Mouse (Mus musculus): ENCODE measurements at regions not wholly inside any gene's neighbourhood (a gene's known extent, or its start where the extent isn't known, plus 50 kb on each side); places are given as distances from the start of the nearest gene placed in this dataset.

DNA sequence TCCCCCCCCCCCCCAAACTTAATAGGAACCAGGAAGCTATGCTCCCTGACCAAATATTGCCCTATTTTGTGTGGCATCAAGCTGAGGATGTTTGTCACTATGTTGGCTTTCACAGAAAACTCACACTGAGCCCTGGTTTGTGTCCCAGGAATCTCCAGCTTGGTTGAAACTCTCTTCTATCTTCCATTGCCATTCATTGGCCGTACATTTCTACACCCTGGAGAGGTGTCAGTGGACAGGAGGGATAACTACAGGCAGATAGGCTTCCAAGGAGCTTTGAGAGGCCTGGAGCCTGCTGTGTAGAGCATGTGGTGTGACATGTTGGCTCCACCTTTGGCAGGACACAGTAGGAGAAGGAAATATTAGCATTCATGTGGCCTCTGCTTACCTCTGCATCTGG is 478.9 kb downstream of the Glrx3 start:
- Histone ChIP-seq H3K36me3 (ENCODE audit: control insufficient read depth) (no peaks in the 10 kb centered on the region), H3K4me3 (replicated peaks) (no peak overlapping the region), H3K27me3 (ENCODE audit: control insufficient read depth) (no peaks in the 10 kb centered on the region), H3K9me3 (ENCODE audit: control insufficient read depth, low read length) (peaks cover 17% of the 10 kb centered on the region), H3K4me1 (ENCODE audit: control insufficient read depth) (no peaks in the 10 kb centered on the region)
- no peak for TF ChIP-seq TAL1 (IDR thresholded peaks at IDR 0.05; ENCODE audit: low read length)
- no peak for TF ChIP-seq GATA1 (IDR thresholded peaks at IDR 0.05; ENCODE audit: low read length)

DNA sequence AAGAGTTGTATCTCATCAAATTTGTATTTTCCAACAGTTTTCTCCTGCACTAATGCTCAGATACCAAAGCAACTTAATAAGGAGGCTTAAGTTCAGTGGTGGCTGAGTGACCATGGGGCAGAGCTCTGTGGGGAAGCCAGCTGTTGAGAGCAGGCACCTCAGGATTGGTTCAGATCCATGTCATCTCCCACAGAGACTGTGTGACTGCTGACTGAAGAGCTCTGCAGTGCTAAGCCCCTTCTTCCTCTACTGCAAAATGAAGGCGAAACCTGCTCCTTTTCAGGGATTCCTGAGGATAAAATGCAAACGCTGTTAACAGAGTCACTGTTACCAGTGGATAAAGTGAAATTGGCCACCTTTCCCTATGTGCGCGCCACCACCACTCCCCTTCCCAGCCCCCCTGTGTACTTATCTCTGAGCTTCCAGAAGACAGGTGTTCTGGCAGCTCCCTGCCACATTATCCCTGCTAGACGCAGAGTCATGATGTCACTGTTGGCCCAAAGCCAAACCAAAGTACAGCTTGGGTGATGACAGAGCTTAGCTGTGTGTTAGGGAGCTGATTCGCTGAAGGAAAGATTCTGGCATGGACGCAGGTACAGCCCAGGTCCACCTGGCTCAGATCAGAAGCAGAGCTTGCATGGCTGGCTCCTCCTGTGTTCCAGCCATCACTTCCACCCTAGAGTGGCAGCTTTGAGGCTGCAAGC is 472.9 kb downstream of the Tcerg1l start:
- no peak for TF ChIP-seq GATA1 (IDR thresholded peaks at IDR 0.05; ENCODE audit: low read length)
- no peak for TF ChIP-seq TAL1 (IDR thresholded peaks at IDR 0.05; ENCODE audit: low read length)
- Histone ChIP-seq H3K36me3 (ENCODE audit: control insufficient read depth) (no peaks in the 10 kb centered on the region), H3K4me1 (ENCODE audit: control insufficient read depth) (no peaks in the 10 kb centered on the region), H3K9me3 (ENCODE audit: control insufficient read depth, low read length) (peaks cover 21% of the 10 kb centered on the region), H3K4me3 (replicated peaks) (no peak overlapping the region), H3K27me3 (ENCODE audit: control insufficient read depth) (no peaks in the 10 kb centered on the region)

DNA sequence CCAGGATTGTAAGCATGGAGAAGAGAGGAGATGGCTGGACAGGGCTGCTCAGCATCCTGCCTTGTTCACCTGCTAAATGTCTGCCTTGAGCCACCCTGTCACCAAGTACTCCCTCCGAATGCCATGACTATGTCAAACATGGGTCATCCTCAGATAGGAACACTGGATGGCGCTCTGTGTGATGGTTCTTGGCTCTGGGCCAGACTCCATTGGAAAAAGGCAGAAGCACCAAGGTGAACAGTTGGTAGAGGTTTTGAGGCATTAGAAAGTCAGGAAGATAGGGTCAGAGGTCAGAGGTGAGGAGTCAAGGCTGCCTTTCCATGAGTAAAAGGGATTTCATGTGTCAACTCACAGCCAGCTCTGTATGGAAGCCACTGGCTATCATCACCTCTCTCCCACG is 471.9 kb downstream of the Tcerg1l start:
- no peaks in the 10 kb centered on the region for H3K27me3 ChIP-seq (ENCODE audit: control insufficient read depth)
- H3K36me3 ChIP-seq (ENCODE audit: control insufficient read depth) = no peaks in the 10 kb centered on the region
- H3K4me3 ChIP-seq (replicated peaks) = no peak overlapping the region
- no peaks in the 10 kb centered on the region for H3K4me1 ChIP-seq (ENCODE audit: control insufficient read depth)
- TF ChIP-seq GATA1 (IDR thresholded peaks at IDR 0.05; ENCODE audit: low read length) (no peak), TAL1 (IDR thresholded peaks at IDR 0.05; ENCODE audit: low read length) (no peak)
- H3K9me3 ChIP-seq (ENCODE audit: control insufficient read depth, low read length) = peaks cover 20% of the 10 kb centered on the region

DNA sequence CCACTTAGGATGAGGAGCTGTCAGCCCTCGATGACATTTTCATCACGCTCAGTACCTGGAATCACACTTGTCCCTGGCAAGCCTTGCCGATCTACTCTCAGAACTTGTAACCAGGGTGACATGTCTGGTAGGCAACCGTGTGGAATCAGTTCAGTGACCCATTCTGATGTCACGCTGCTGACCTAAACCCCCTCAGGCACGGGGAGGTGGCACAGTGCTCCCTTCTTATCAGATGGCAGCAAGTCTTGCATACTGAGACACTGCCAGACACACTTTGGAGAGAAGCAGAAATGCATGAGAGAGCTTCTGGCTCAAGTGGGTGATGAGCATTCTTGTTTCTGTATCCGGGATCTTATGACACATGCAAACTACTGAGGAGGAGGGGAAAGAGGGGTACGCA is 470.2 kb downstream of the Tcerg1l start:
- no peaks in the 10 kb centered on the region for H3K4me1 ChIP-seq (ENCODE audit: control insufficient read depth)
- TF ChIP-seq TAL1 (IDR thresholded peaks at IDR 0.05; ENCODE audit: low read length) (no peak), GATA1 (IDR thresholded peaks at IDR 0.05; ENCODE audit: low read length) (no peak)
- H3K9me3 ChIP-seq (ENCODE audit: control insufficient read depth, low read length) = peaks cover 20% of the 10 kb centered on the region
- H3K27me3 ChIP-seq (ENCODE audit: control insufficient read depth) = no peaks in the 10 kb centered on the region
- no peak overlapping the region for H3K4me3 ChIP-seq (replicated peaks)
- H3K36me3 ChIP-seq (ENCODE audit: control insufficient read depth) = no peaks in the 10 kb centered on the region

DNA sequence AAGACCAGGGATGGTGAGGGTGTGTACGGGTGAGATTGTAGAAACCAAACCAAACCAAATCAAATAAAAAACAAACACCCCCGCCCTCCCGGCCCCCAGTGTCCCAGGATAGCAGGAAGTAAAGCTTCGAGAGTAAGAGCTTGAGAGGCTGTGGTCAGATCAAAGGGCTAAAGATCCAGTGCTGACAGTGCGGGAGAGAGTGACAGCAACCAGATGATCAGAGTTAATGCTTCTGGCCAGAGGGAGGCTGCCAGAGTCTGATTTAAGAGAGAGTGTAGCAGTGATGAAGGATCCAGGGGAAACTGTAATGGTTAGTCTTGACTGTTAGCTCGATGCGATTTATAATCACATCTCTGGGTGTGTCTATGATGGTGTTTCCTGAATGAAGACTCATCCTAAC is 467.3 kb downstream of the Tcerg1l start:
- H3K36me3 ChIP-seq (ENCODE audit: control insufficient read depth) = no peaks in the 10 kb centered on the region
- no peaks in the 10 kb centered on the region for H3K27me3 ChIP-seq (ENCODE audit: control insufficient read depth)
- no peak for TF ChIP-seq GATA1 (IDR thresholded peaks at IDR 0.05; ENCODE audit: low read length)
- no peak for TF ChIP-seq TAL1 (IDR thresholded peaks at IDR 0.05; ENCODE audit: low read length)
- H3K4me1 ChIP-seq (ENCODE audit: control insufficient read depth) = no peaks in the 10 kb centered on the region
- H3K4me3 ChIP-seq (replicated peaks) = no peak overlapping the region
- H3K9me3 ChIP-seq (ENCODE audit: control insufficient read depth, low read length) = peaks cover 9% of the 10 kb centered on the region

DNA sequence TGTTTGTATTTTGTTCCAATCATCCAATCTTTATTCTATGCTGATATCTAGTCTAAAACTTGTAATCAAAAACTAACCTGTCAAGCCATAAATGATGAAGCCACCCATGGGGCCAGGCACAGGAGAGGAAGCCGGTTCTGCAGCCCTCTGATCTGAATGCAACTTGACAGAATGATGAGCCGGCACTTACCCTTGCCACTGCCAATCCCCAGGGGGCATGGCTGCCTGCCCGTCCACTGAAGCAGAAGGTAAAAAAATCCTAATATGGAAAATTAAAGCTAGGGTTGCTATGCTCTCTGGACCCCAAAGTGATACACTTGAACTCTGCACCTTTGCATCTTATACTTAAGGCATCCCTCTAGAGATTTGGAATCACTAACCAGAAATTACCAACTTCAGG is 461.6 kb downstream of the Tcerg1l start:
- no peaks in the 10 kb centered on the region for H3K27me3 ChIP-seq (ENCODE audit: control insufficient read depth)
- no peaks in the 10 kb centered on the region for H3K36me3 ChIP-seq (ENCODE audit: control insufficient read depth)
- H3K4me3 ChIP-seq (replicated peaks) = no peak overlapping the region
- TF ChIP-seq TAL1 (IDR thresholded peaks at IDR 0.05; ENCODE audit: low read length) = no peak
- H3K4me1 ChIP-seq (ENCODE audit: control insufficient read depth) = no peaks in the 10 kb centered on the region
- no peaks in the 10 kb centered on the region for H3K9me3 ChIP-seq (ENCODE audit: control insufficient read depth, low read length)

DNA sequence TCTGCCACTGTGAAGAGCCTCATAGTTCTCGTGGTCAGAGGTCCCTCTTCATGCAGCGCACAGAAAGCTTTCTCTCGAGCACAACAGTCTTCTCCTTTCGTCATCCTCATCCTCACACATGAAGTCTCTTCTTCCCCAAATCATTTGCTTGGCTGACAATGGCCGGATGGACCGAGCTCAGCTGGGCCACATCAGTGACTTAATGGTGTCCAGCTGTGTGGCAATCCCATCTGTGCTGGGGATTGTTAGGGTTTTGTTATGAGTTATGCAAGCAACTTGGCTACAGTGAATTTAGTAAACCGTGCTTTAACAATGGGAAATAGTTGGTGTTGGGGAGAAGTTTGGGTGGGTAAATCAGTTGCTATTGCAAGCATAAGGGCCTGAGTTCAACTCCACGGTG is 458.4 kb downstream of the Tcerg1l start:
- no peaks in the 10 kb centered on the region for H3K27me3 ChIP-seq (ENCODE audit: control insufficient read depth)
- TF ChIP-seq TAL1 (IDR thresholded peaks at IDR 0.05; ENCODE audit: low read length) = no peak
- no peak for TF ChIP-seq GATA1 (IDR thresholded peaks at IDR 0.05; ENCODE audit: low read length)
- H3K9me3 ChIP-seq (ENCODE audit: control insufficient read depth, low read length) = peaks cover 15% of the 10 kb centered on the region
- no peak overlapping the region for H3K4me3 ChIP-seq (replicated peaks)
- no peaks in the 10 kb centered on the region for H3K4me1 ChIP-seq (ENCODE audit: control insufficient read depth)
- H3K36me3 ChIP-seq (ENCODE audit: control insufficient read depth) = no peaks in the 10 kb centered on the region

DNA sequence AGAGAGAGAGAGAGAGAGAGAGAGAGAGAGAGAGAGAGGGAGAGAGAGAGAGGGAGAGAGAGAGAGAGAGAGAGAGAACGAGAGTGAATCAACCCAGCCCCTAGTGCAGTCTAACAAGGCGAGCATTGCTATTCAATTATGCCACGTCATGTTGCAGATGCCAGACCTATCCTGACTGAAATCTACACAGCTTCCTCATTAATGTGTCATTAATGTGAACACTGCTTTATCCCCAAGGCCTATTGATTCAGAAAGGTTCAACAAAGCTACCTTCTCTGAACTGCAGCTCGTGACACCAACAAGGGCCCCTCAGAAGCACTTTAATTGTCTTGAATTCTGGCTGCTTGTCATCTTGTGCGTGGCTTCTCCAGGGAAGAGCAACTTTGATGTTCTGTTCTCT is 457.4 kb downstream of the Tcerg1l start:
- Histone ChIP-seq H3K36me3 (ENCODE audit: control insufficient read depth) (no peaks in the 10 kb centered on the region), H3K9me3 (ENCODE audit: control insufficient read depth, low read length) (peaks cover 16% of the 10 kb centered on the region)
- no peak for TF ChIP-seq GATA1 (IDR thresholded peaks at IDR 0.05; ENCODE audit: low read length)
- TF ChIP-seq TAL1 (IDR thresholded peaks at IDR 0.05; ENCODE audit: low read length) = no peak

DNA sequence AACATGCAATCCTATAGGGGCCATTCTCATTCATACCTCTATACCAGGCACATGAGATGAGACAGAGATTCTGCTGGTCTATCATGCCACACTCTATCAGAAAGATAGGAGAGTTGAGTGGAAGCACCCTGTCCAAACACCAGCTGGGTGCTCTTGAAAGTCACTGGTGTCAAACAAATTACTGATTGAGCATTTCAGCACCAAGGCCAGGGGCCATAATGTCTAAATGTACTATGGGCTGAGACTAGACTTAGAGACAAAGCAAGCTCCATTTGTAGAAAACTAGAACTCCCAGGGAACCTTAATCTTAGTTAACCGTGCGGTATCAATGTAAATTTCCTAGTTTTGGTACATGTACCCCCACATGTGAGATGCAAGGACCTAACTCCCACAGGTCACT is 452.5 kb downstream of the Tcerg1l start:
- no peak for TF ChIP-seq GATA1 (IDR thresholded peaks at IDR 0.05; ENCODE audit: low read length)
- H3K4me1 ChIP-seq (ENCODE audit: control insufficient read depth) = no peaks in the 10 kb centered on the region

More for the DNA sequence above, 457.4 kb downstream of the Tcerg1l start:
- no peaks in the 10 kb centered on the region for H3K4me1 ChIP-seq (ENCODE audit: control insufficient read depth)
- H3K27me3 ChIP-seq (ENCODE audit: control insufficient read depth) = no peaks in the 10 kb centered on the region
- H3K4me3 ChIP-seq (replicated peaks) = no peak overlapping the region

DNA sequence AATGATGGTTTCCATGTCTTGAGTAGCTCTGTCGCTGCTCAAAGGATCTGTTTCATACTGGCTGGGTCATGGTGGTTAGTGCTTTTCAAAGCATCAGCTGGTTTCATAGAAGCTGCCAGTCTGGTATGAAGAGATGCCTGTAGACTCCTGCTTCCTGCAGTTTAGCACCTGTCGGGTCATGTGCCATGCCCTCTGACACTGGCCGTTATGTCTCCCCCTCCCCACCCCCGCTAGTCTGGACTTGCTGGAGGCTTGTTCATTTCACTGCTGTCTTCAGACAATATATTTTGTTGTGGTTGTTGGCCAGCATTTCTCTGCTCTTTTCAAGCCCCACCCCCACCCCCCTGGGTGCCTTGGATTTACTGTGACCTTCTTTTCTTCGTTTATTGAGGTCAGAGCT is 450.1 kb downstream of the Tcerg1l start:
- Histone ChIP-seq H3K36me3 (ENCODE audit: control insufficient read depth) (no peaks in the 10 kb centered on the region), H3K9me3 (ENCODE audit: control insufficient read depth, low read length) (peaks cover 25% of the 10 kb centered on the region), H3K4me1 (ENCODE audit: control insufficient read depth) (no peaks in the 10 kb centered on the region), H3K4me3 (replicated peaks) (no peak overlapping the region), H3K27me3 (ENCODE audit: control insufficient read depth) (no peaks in the 10 kb centered on the region)
- TF ChIP-seq GATA1 (IDR thresholded peaks at IDR 0.05; ENCODE audit: low read length) = no peak
- TF ChIP-seq TAL1 (IDR thresholded peaks at IDR 0.05; ENCODE audit: low read length) = no peak

More for the DNA sequence above, 452.5 kb downstream of the Tcerg1l start:
- Histone ChIP-seq H3K27me3 (ENCODE audit: control insufficient read depth) (no peaks in the 10 kb centered on the region), H3K36me3 (ENCODE audit: control insufficient read depth) (no peaks in the 10 kb centered on the region), H3K9me3 (ENCODE audit: control insufficient read depth, low read length) (peaks cover 30% of the 10 kb centered on the region), H3K4me3 (replicated peaks) (no peak overlapping the region)
